Mouse (Mus musculus) testis, adult 2 months (tissue): Measurements from ENCODE around the gene Ric8b.

Source experiments
- CTCF ChIP-seq: fragments of 200-500 bp; IDR thresholded peaks from 2 replicates; pipeline ENCODE4 v1.5.1; 2012; ENCODE audit warnings: low read depth, mild to moderate bottlenecking, inconsistent platforms, low read length, moderate library complexity; ENCODE audit not compliant: control insufficient read depth, insufficient read depth, insufficient replicate concordance
- POLR2A ChIP-seq: fragments of 200-500 bp; IDR thresholded peaks from 2 replicates; pipeline ENCODE4 v1.6.1; 2012; ENCODE audit warnings: low read depth, mild to moderate bottlenecking, inconsistent platforms, low read length, moderate library complexity; ENCODE audit not compliant: control insufficient read depth

GRCm38 (mm10) chr10:84903307-84903706 lies 14.1 kb upstream of the Ric8b start:
- TF ChIP-seq POLR2A (no peak), CTCF (no peak)
